Mouse (Mus musculus) liver, embryonic 13.5 days (tissue): ENCODE results near the gene Syn2. TPM values are rescaled to one million over a fixed set of nuclear protein-coding genes. Genes with fewer than 3 reads are reported as not detected.

Experiments used
- microRNA-seq: library from miRNA; unstranded; fragments of <30 nt; microRNA quantifications from one replicate; pipeline ENCODE4, GENCODE M21; 2016
- polyA plus RNA-seq: library from polyadenylated mRNA; unstranded; fragments of >200 nt; fragmentation: Nextera tagmentation; extraction: Ambion mirVana; gene quantifications from 2 replicates; pipeline ENCODE4 v1.2.1, GENCODE M21; 2015

The Syn2 gene
- polyA plus RNA-seq, 1 experiment from 2014 or later: 0.09 TPM

Small RNA genes within 50 kb of the gene (microRNA-seq; reads per million reads assigned to microRNA genes)
- not detected for gene Gm24767

Other genes with a start within 250 kb of the Syn2 start
- 13.9 and 14.6 TPM in 2 replicates for gene Vgll4, start 164.9 kb upstream of the Syn2 start, polyA plus RNA-seq
- gene Tamm41, start 97.0 kb upstream of the Syn2 start, polyA plus RNA-seq: 40.8 and 41.9 TPM in 2 replicates
- not detected in 2 replicates for gene Gm17482, start 92.4 kb downstream of the Syn2 start, polyA plus RNA-seq
- gene Timp4, start 117.3 kb downstream of the Syn2 start, polyA plus RNA-seq: 0.02 and 0.03 TPM in 2 replicates
- gene Pparg, start 226.0 kb downstream of the Syn2 start, polyA plus RNA-seq: 1.2 and 1.3 TPM in 2 replicates